Mouse (Mus musculus): ENCODE results near the gene Med12l.

GRCm38 (mm10) chr3:59210727-59211126 lies 205.1 kb downstream of the Med12l start, which contains the start of gene P2ry13:
- TF ChIP-seq GATA1 (IDR thresholded peaks at IDR 0.05; ENCODE audit: borderline replicate concordance, low read length) (no peak), CTCF (IDR thresholded peaks at IDR 0.05; ENCODE audit: low read depth, low read length) (no peak)
